Mouse (Mus musculus) layer of hippocampus, adult 18-20 months (tissue): ENCODE measurements at regions not wholly inside any gene's neighbourhood (a gene's known extent, or its start where the extent isn't known, plus 50 kb on each side); places are given as distances from the start of the nearest gene placed in this dataset.

Experiments
- DNase-seq, 2 experiments: peaks; one replicate each; pipeline ENCODE4 v3.0.0; 2022; ENCODE audit warnings: low spot score in 2 of 2

DNA sequence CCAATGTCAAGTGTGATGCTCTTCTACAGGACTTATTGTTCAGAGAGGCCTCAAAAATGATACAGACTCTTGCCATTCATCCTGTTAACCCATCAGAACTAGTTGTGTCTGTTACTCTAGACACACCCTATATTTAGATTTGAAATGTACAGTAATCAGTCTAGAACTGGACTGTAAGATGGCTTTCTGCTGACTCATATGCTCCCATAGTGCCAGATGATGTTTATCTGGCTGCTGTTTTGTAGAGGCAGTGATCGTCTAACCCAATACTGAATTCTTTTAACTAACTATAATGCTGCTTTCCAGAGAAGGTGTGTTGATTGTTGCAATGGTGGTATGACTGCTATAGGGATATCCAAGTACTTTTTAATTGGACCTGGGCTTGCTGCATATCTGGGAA lies 185.9 kb upstream of the Npsr1 start:
- DNase-seq = no peak

- DNase-seq = no peak
Measured at GRCm38 (mm10) chr9:23917345-23917744, 180.5 kb upstream of the Npsr1 start.

- DNase-seq = peak; percentile 9 to 42
Measured at GRCm38 (mm10) chr9:23919191-23919904, 178.4 kb upstream of the Npsr1 start.

DNA sequence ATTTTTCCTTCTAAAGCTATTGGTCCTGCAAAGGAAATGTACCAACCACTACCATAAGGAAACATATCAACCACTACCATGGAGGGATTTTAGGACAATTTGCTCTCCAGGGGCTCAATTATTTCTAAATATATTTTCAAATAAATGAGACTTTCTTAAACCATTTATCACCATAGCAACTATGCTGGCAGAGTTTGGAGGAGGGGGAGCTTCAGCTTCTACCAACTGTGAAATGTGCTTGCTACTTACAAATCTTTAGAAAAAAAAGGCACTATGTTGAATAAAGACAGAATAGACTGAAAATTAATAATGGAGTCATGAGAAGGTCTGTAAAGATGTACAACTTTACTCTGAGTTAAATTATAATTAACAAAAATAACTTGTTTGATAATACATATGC lies 165.6 kb upstream of the Npsr1 start:
- DNase-seq = peak; percentile 32 to 51

- no peak for DNase-seq
Measured at GRCm38 (mm10) chr9:23934282-23934681, 163.5 kb upstream of the Npsr1 start.

- peak; percentile 10 to 54 for DNase-seq
Measured at GRCm38 (mm10) chr9:23952543-23952942, 145.3 kb upstream of the Npsr1 start.

- DNase-seq = no peak
Measured at GRCm38 (mm10) chr9:23956593-23956992, 141.2 kb upstream of the Npsr1 start.

DNA sequence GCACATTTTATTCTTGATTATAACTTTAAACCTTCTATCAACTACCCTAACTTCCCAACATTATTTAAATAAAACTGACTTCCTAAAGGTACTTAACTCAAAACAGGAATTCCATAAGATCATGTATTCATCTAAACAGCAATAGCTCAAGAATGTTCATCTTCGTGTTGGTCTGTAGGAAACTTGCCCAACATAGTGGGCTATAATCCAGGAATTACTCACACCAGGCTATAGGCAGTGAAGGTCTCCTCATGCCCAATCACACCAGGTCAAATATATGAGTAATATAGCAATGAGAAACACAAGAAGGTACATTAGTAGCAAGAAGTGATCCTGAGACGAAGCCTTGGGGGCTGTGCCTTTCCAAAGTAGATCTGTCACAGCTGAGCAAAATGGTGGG lies 128.1 kb upstream of the Npsr1 start:
- no peak for DNase-seq

DNA sequence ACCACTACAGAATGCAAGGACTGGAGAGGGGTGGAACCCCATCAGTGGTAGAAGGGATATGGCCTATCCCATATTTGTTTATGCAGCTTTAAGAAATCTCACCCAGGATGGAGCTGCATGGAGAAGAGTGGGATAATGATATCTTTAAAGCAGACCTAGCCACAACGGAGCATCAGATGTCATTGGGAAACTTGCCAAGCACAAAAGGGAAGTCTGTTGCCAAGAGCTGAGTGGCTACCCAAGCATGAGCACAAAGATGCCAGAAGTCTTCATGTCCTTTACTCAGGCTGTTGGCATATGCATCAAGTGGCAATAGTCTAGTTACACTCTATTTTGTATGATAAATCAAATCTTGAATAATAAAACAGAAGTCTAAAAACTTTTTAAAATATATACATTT lies 124.6 kb upstream of the Npsr1 start:
- no peak for DNase-seq

DNA sequence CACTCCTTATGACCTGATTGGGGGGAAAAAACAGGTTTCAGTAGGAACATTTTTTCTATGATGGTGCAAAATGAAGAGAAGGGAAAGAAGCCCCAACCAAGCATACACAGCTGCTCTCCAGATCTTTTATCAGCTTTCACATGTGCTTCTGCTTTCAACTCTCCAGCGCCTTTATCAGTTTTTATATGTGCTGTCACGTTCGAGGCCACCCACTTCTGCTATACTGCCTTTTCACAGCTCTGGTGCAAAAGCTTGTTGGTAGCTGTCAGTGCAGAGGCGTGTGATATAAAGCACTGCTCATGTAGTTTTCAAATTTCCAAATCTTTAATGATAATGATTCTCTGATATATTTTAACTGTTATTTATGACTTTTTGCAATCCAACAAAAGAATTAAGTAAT lies 120.2 kb upstream of the Npsr1 start:
- DNase-seq = no peak

- DNase-seq = no peak
Measured at GRCm38 (mm10) chr9:24006353-24006752, 91.4 kb upstream of the Npsr1 start.

DNA sequence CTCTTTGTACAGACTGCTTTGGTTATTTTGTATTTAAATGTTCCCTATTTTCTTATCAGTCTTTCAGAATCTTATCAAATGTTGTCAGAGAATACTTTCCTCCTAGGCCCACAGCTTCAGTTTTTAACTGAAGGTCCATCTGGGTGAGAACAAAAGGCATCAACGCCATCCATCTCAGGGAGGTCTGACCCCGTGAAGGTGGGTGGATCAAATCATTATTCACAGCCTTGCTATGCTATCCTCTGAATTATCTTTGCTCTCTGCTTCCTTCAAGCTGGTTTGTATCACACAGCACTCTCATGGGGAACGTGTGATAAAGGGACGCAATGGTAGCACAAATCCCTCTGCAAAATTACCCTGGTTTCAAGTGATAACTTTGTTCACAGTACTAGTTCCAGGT lies 59.5 kb upstream of the Npsr1 start:
- DNase-seq = no peak
